Mouse (Mus musculus) heart, adult 2 months (tissue): Measurements from ENCODE around the gene Mcoln2. TPM values are rescaled to one million over a fixed set of nuclear protein-coding genes. Genes with fewer than 3 reads are reported as not detected.

Experiments
- DNase-seq, 2 experiments: peaks; one replicate each; pipeline ENCODE4 v3.0.0; 2021
- H3K27ac ChIP-seq: fragments of 200-600 bp; 2 replicates; pipeline ENCODE4 v1.8.1; 2022
- H3K27me3 ChIP-seq: fragments of 200-500 bp; 2 replicates; pipeline ENCODE4 v1.6.1; 2012; ENCODE audit warnings: mild to moderate bottlenecking, low read length, inconsistent platforms, mixed read lengths; ENCODE audit not compliant: control insufficient read depth, insufficient read depth
- H3K36me3 ChIP-seq: fragments of 200-500 bp; 2 replicates; pipeline ENCODE4 v1.6.1; 2012; ENCODE audit warnings: low read length, inconsistent platforms; ENCODE audit not compliant: control insufficient read depth, insufficient read depth
- H3K4me1 ChIP-seq: fragments of 200-500 bp; 2 replicates; pipeline ENCODE4 v1.6.1; 2011; ENCODE audit warnings: low read length; ENCODE audit not compliant: control insufficient read depth, insufficient read depth
- H3K4me3 ChIP-seq: fragments of 200-600 bp; 2 replicates; pipeline ENCODE4 v1.8.1; 2022
- H3K79me2 ChIP-seq: fragments of 200-500 bp; replicated peaks from 2 replicates; pipeline ENCODE4 v1.6.1; 2012; ENCODE audit warnings: mild to moderate bottlenecking, inconsistent platforms, low read length, moderate library complexity, mixed read lengths; ENCODE audit not compliant: control insufficient read depth, insufficient read depth
- H3K9ac ChIP-seq: fragments of 200-500 bp; 2 replicates; pipeline ENCODE4 v1.6.1; 2012; ENCODE audit warnings: low read depth, mild to moderate bottlenecking, control low read depth, inconsistent platforms, low read length, mixed read lengths
- CTCF ChIP-seq: fragments of 200-600 bp; IDR thresholded peaks from 2 replicates; pipeline ENCODE4 v1.8.1; 2022; ENCODE audit warnings: antibody characterized with exemption, mild to moderate bottlenecking, moderate library complexity
- EP300 ChIP-seq: fragments of 200-500 bp; IDR thresholded peaks from 2 replicates; pipeline ENCODE4 v1.6.1; 2011; ENCODE audit warnings: low read depth, low read length, control low read depth; ENCODE audit not compliant: insufficient read depth
- POLR2A ChIP-seq: fragments of 200-500 bp; IDR thresholded peaks from 2 replicates; pipeline ENCODE4 v1.6.1; 2011; ENCODE audit warnings: mild to moderate bottlenecking, low read depth, low read length, control low read depth; ENCODE audit not compliant: insufficient read depth
- WGBS: fragments of 180-500 bp; shearing (Covaris S2); methylation state at CpG from one replicate; pipeline ENCODE4 v1.1.7; 2018; 5-methylcytosine and 5-hydroxymethylcytosine counted together
- intact Hi-C: fragments of 180-260 bp; cut with DNase I; formaldehyde crosslinking; loops from one replicate; pipeline ENCODE4 v1.15.1; 2025
- polyA plus RNA-seq: library from polyadenylated mRNA; depleted of rRNA; stranded (reverse); fragments of >200 nt; gene quantifications from 2 replicates; pipeline ENCODE4 v1.2.3, GENCODE M21; 2012
- total RNA-seq, 2 experiments: library from RNA; stranded (reverse); gene quantifications; 2 replicates each; pipeline ENCODE4 v1.2.3; 2021

Gene Mcoln2
- total and polyA plus RNA-seq, 3 experiments: 0.18 to 0.41 TPM; not detected in 1

- Histone ChIP-seq H3K9ac (no peak overlapping the region), H3K27me3 (no peaks in the 10 kb centered on the region), H3K79me2 (no peaks in the 10 kb centered on the region), H3K4me1 (peaks cover 5% of the 10 kb centered on the region), H3K27ac (no peak overlapping the region), H3K36me3 (no peaks in the 10 kb centered on the region), H3K4me3 (no peak overlapping the region)
- WGBS: 69% methylated on average over 2 of the region's 2 CpGs
- DNase-seq: no peak
- TF ChIP-seq POLR2A: no peak
- TF ChIP-seq CTCF: no peak
- no peak for TF ChIP-seq EP300
- intact Hi-C loops: loop anchor here (5.0 kb wide), 1 partner anchor 68 kb away; no protein-coding TSS in a partner anchor
These were observed 40.7 kb upstream of the Mcoln2 start for GRCm38 (mm10) chr3:146108945-146109344.

DNA sequence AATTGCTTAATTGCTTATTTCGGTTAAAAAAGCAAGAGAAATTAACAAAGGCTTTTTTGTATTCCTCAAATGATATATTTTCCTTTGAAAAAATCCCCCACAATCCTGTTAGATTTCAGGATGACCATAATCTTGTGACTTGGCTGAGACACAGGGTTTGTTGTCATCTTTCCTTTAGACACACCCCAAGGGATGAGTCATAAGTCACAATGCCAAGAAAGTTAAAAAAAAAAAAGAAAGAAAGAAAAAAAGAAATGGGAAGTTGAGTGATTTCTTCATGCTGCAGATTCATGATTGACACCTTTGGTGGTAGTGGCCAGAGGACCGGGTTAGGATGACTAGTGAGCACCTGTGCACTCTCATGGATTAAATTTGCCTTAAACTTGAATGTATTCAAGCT lies 39.3 kb upstream of the Mcoln2 start:
- Histone ChIP-seq H3K4me3 (no peak overlapping the region), H3K79me2 (no peaks in the 10 kb centered on the region), H3K4me1 (peaks cover 5% of the 10 kb centered on the region), H3K27me3 (no peaks in the 10 kb centered on the region), H3K9ac (no peak overlapping the region), H3K36me3 (no peaks in the 10 kb centered on the region), H3K27ac (no peak overlapping the region; the same call in 1 of the 2 replicates)
- no peak for DNase-seq
- TF ChIP-seq EP300 (no peak), CTCF (no peak), POLR2A (no peak)
- intact Hi-C loops: no loop called here
- 52% methylated on average over 2 of the region's 2 CpGs for WGBS

DNA sequence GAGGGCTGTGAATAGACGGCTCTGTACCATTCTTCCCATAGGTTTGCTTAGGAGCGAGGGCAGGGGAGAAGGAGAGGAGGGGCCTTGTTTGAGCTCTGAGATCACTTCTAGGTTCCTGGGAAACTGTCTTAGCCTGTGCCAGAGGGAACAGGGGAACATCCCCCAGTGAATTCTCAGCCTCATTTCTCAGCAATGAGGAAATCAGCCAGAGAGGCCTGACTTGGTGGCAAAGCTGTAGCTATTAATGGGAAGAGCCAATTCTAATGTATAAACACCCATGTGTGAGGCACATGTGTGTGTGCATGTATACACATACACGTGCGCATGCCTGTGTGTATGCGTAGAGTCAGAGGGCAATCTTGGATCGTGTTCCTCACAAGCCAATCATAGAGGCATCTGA lies 38.7 kb upstream of the Mcoln2 start:
- no peak for TF ChIP-seq EP300
- no peak for TF ChIP-seq CTCF
- no peak for TF ChIP-seq POLR2A
- H3K27ac ChIP-seq: no peak overlapping the region; the same call in 1 of the 2 replicates
- intact Hi-C loops: no loop called here
- H3K27me3 ChIP-seq: no peaks in the 10 kb centered on the region
- H3K79me2 ChIP-seq: no peaks in the 10 kb centered on the region
- WGBS: 62% methylated on average over 6 of the region's 6 CpGs
- no peak overlapping the region for H3K9ac ChIP-seq
- peaks cover 5% of the 10 kb centered on the region for H3K4me1 ChIP-seq
- no peak overlapping the region for H3K4me3 ChIP-seq
- H3K36me3 ChIP-seq: no peaks in the 10 kb centered on the region
- peak in 1 of 2 experiments; percentile 15 for DNase-seq

DNA sequence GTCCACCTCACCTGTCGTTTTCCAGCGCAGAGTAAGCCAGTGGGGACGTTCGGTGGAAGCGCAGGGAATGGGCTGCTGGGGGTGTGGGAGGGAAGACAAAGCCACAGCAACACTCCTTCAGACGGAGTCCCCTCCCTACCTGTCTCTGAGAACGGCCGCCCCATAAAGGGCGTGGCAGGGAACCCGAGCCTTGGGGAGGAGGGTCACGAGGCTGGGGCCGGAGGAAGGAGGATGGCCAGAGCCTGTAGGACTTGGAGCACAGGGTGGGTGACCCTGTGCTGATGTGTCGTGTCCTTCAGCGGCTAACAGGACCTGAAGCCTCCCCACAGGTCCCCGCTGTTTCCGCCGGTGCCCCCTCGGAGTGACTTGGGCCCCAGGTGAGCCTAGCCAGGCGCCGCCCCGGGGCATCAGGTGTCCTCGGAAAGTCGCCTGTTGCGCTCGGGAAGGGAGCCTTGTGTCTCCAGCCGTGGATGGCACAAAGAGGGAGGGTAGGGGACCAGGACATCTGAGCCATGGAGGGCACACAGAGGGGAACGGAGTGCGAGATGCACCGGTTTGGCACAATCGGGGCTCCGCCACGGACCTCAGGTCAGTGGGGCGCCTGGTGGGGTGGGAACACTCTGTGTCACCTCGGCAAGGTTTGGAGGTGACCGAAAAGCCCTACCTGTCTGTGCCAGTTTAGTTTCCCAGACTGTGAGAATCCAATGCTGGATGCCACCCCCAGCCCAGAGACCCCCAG lies 32.2 kb upstream of the Mcoln2 start, which contains the start of gene Mcoln3:
Mcoln3 (plus strand) TSS at position 193 of the 739 bp plus-strand sequence.
- Histone ChIP-seq H3K9ac (no peak within 1 kb of the TSS), H3K4me3 (no peak within 1 kb of the TSS), H3K27ac (no peak within 1 kb of the TSS), H3K4me1 (no peaks in the 10 kb centered on the region), H3K79me2 (no peaks in the 10 kb centered on the region), H3K27me3 (no peaks in the 10 kb centered on the region), H3K36me3 (no peaks in the 10 kb centered on the region)
- intact Hi-C loops: no loop called here
- DNase-seq: no peak
- 21% methylated on average over 35 of the region's 35 CpGs for WGBS
- TF ChIP-seq CTCF (no peak), EP300 (no peak), POLR2A (no peak)

GRCm38 (mm10) chr3:146117997-146118457 lies 31.6 kb upstream of the Mcoln2 start:
- intact Hi-C loops: no loop called here
- 63% methylated on average over 9 of the region's 9 CpGs for WGBS
- H3K36me3 ChIP-seq: no peaks in the 10 kb centered on the region
- TF ChIP-seq EP300 (no peak), POLR2A (no peak), CTCF (no peak)
- H3K4me1 ChIP-seq: no peaks in the 10 kb centered on the region
- H3K27me3 ChIP-seq: no peaks in the 10 kb centered on the region
- no peak overlapping the region for H3K27ac ChIP-seq
- no peak overlapping the region for H3K4me3 ChIP-seq
- H3K79me2 ChIP-seq: no peaks in the 10 kb centered on the region
- no peak for DNase-seq
- no peak overlapping the region for H3K9ac ChIP-seq
